Mouse (Mus musculus): ENCODE data around the gene Ttll11.
A peak's percentile ranks its signal among the peaks of the same experiment; 100 is the strongest.

Ttll11 gene

DNA sequence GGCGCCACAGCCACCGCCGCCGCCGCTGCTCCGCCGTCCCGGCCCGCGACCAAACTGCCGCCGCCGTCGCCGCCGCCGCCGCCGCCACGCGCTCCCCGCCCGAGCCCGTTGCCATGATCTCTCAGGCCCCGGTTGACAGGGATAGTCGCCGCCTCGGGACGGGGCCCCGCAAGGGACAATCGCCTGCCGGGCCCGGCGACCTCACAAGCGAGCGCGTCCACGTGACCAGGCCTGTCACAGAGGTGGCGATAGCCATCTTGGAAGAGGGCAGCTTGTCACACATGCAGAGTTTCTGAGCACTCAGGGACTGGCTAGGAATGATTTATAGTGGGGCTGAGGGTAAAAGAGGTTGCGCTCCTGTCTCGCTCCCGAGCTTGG is at the start of gene Ttll11:
Gene Ttll11 (minus strand): TSS at position 270 of the 378 bp plus-strand sequence.
- peak; percentile 87 for DNase-seq (ENCODE audit: low spot score)

DNA sequence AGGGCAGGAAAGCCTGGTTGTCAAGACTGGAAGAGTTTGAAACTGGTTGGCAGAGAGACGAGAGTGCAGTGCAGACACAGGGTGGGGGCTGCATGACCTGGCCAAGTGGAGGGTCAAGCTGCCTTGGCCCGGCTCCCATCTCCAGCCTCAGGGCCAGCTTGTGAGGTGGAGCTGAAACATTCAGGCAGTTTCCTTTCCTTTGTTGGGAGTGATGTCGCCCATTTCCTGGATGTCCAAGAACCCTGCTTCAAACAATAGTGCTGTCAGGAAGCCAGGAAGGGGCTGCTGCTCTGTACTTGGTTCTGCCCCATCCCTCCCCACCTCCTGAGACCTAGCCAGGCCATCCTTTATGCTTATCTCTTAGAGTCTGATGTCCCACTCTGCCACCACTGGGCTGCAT is 43.6 kb upstream of the Ttll11 start:
- no peak for DNase-seq (ENCODE audit: low spot score)

DNA sequence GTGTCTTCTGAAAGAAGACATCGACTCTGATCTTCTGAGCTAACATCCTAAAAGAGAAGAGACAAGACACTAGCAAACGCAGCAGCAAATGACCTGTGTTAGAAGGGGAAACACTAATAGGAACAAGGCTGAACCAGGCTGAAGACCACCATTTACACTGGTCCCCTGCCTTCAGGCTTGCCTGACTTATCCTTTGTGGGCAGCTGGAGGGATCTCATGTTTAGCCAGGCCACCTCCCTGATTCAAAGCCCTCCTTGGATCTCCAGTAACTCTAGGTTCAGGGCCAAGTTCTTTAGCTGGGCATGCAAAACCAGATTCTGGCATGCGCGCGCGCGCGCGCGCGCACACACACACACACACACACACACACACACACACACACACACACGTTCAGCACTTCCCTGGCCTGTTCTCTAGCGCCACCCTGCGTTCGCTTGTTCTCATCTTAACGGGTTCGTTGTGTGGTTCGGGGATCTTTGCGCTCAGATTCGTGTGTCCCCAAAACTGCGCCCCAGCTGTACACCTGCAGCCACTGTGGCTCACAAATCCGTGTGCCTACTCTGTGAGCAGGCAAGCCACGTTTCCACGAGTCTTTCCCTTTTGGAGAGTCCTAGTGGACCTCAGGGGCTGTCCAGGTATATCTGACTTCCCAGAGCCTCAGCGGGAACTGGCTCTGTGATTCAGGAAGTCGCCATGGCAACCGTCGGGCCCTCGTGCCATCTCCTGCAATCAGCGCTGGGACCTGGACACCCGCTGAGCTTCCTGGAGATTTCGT is 41.9 kb upstream of the Ttll11 start:
- DNase-seq (ENCODE audit: low spot score): peak; percentile 56

DNA sequence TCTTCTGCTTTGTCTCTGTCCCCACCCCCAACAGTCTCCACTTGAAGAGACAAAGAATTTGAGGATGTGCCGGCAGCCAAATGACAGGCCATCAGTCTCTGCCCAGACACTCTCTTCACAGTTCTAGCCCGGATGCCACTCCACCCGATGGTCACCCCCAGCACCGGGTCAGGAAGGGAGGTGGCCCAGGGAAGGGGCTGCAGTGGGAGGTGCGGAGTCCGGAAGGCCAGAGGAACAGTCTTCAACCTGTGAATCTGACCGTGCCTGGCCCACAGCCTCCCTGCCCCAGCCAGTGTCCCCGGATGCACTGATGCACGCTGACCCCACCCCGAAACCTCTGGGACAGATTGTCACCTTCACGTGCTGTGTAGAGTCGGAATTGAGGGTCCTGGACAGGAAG is 33.3 kb upstream of the Ttll11 start:
- no peak for DNase-seq (ENCODE audit: low spot score)

DNA sequence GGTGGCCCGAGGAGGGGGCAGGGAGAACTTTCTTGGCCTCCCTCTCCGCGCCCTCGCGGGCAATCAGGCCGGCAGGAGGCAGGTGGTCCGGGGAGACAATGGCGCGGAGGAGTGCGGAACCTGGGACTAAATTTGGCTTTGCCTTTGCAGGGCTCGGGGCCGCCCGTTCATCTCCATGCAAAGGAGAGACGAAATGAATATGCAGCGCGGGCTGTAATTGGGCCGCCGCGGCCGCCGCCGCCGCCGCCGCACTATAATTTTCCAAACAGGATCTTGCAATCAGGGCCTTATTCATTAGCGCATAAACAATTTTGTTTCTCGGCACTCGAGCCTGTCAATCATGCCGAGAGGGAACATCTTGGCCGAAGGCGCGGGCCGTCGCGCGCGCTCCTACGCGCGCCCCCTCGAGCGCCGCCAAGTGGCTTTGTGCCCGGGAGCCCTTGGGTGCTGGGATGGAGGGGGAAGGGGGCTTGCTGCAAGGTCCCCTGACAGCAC is 31.7 kb upstream of the Ttll11 start:
- DNase-seq (ENCODE audit: low spot score): no peak

DNA sequence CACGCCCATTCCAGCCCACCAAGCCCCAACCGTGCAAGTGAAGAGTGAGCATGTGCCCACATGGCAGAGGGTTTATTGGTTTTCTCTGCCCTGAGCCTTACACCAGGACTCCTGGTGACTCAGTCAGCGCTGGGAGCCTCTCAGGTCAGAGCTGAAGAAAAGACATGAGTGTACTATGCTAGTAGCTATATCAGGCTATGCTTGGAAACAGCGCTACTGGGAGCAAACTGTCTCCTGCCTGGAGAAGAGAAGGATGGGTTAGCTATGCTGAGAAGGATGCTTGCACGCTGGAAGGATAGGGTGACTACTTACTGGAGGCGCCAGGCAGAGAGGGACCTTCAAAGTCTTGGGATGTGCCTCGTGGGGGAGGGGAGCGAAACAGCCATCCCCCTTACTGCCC is 30.9 kb upstream of the Ttll11 start:
- DNase-seq (ENCODE audit: low spot score): no peak

DNA sequence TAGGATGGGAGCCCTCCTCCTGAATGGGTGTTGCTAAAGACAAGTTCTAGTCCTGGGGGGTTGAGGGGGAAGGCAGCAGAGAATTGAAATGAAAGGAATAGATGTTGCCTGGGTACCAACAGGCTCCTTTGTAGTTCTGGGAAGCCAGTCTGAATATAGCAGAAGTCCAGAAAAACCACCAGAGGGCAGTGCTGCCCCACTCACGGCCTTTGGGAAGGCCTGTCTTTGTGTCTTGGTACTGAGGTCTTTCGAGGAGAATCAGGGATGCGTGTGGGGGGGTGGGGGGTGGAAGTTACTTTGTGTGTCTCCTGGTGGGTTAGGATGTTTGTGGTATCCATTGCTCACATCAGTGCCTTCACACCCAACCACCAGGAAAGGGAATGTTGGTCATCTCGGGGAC is 29.7 kb upstream of the Ttll11 start:
- peak; percentile 48 for DNase-seq (ENCODE audit: low spot score)

DNA sequence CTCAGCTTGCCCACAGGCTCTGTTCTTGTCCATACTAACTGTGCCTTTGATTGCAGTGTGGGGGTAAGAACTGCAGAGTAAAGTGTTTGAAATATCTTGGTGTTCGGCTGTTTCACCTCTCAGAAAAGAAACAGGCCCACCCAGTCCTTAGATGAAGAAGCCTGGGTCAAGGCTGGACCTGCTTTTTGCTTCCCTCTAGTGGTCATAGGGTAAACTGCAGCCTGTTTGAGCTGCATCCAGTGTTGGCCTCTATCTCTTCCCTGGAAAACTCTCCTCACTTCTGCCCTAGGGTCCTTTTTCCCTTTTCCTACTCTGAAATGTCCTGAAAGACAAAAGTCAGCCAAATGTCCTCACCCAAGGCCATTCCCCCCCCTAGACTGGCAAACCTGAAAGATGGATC is 28.4 kb upstream of the Ttll11 start:
- no peak for DNase-seq (ENCODE audit: low spot score)

DNA sequence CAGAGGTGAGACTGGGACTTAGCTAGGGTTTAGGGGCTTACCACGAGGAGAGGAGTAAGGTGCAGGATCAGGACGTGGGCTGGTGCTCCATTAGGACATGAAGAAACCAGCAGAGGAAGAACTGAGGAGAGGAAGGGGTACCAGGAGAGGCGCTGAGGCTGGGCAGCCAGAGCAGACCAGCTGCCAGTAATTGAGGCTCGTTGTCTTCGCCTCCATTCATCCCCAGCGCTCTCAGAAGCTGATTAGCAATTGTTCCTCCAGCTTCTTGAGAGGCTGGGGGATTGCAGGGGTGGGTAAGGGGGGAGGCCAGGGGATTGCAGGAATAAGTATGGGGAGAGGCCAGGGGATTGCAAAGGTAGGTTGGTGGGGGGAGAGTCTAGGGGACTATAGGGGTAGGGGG is 22.5 kb upstream of the Ttll11 start:
- no peak for DNase-seq (ENCODE audit: low spot score)

DNA sequence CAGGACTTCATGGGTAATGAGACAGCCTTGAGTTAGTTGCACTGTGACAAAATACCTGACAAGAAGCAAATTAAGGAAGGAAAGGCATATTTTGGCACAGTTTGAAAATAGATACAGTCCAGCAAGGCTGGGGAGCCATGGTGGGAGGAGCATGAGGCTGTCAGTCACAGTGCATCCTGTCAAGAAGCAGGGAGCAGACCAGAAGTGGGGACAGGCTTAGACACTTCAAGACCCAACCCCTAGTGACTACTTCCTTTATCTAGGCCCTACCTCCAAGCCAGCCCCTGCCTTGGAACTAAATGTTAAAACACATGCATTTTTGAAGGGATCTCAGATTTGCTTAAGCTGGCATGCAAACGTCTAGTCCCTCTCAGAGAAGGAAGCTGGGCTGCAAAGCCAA is 20.7 kb upstream of the Ttll11 start:
- no peak for DNase-seq (ENCODE audit: low spot score)

DNA sequence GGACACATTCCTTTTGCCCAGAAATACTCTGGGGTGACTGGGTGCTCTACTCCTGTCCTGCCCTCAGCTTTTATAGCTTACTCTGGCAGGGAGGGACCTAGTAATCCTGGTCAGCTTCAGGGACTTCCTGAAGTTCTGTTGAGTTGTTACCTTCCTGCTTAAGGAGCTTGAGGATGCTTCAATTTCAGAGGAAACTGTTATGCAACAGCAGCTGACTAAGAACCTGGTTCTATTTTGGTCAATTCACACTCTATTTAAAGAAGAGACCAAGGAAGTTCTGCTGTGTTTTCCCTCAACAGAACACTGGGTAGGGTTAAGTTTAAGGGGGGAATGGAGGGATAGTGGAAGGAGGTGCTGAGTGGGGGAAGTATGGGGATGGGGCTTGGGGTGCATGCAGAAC is 19.5 kb upstream of the Ttll11 start:
- DNase-seq (ENCODE audit: low spot score): no peak

DNA sequence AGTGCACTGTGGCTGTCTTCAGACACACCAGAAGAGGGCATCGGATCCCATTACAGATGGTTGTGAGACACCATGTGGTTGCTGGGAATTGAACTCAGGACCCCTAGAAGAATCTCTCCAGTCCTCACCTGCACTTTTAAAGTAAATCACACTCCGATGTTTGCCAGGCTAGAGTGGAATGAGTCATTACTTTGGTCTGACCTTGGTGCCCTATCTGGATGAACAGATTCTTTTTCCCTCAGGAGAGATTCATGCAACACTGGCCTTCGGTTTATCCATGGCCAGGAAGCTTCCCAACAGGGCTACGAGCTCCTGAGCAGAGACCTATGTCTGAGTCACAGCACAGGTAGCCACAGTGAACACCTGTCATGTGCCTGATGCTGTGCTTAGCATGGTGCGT is 18.7 kb upstream of the Ttll11 start:
- DNase-seq (ENCODE audit: low spot score): no peak

DNA sequence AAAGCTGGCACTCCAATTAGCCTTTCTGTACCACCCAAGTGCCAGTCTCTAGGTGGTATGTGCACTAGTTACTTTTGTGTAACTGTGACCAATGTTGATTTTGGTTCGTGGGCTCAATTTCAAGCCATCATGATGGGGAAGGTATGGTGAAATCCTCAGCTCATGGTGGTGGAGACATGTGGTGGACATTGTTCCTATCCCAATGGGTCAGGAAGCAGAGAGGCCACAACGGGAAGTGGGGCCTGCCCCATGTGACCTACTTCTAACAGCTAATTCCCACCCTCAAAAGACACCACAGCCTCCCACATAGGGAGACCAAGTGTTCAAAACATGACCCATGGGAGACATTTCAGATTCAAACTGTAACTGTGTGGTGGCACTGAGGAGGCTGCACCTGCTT is 17.0 kb upstream of the Ttll11 start:
- DNase-seq (ENCODE audit: low spot score): no peak

DNA sequence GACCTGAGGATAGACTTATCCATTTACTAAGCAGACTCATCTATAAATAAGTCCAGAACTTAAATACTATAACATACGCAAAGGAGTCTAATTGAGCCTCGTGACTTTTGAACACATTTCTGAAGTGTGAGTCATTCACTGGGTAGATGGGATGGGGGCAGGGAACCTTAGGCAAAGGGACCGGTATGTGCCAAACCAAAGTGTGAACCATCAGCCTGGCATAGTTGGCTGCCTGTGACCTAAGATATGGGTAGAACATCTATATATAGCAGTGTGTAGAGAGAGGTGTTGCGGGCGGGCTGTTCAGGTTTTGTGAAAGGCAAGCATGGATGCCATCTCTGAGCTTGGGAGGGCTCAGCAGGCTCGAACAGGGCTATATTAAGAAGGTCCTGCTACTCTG is 14.6 kb upstream of the Ttll11 start:
- DNase-seq (ENCODE audit: low spot score): no peak

DNA sequence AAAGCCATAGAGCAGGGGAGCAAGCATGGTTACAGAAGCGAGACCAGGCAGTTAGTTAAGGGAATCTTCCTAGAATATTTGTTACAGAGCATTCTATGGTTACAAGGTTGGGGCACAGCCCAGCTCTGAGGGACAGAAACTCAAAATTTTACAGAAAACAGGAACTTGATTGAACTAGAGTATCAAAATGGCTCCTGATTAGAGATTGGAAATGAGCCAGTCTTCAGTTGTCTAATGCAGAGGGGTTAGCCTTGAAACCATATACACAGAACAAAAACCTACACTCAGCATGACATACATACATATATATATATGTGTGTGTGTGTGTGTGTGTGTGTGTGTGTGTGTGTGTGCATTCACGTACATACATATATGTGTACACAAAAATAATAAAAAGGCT is 13.8 kb upstream of the Ttll11 start:
- DNase-seq (ENCODE audit: low spot score): no peak

DNA sequence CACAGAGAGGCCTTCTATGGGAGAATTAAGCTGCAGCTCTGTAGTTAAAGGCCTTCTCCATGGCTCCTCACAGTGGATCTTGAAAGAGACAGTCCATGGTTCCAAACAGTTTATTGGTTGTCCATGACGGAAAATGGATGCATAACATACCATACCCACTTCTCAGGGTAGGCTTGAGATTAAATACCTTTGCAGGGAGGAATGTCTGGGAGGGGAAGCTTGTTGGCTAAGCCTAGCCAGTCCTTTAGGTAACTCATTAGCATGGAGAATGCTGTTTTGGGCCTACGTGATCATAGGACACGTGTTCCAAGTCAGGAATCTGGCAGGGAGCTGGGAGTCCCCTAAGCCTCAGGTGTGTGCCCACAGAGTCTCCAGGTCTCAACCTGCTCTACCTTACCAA is 12.5 kb upstream of the Ttll11 start:
- DNase-seq (ENCODE audit: low spot score): no peak

DNA sequence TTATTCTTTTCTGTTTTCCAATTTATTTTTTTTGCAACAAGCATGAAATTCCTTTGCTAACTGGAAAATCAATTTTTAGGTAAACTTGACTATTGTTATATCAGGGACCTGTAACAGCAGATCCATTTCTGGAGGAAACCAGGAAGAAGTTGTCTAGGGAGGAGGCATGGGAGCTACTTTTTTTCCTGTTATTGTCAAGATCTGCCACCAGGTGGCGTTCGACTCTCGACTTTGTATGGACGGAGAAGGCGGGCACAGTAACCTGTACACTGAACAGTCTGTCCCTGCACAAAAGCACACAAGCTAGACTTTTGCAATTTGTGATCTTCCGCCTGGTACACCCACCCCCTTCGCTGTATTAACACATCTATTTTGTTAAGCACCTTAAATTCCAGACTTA is 4.2 kb upstream of the Ttll11 start:
- peak; percentile 35 for DNase-seq (ENCODE audit: low spot score)

DNA sequence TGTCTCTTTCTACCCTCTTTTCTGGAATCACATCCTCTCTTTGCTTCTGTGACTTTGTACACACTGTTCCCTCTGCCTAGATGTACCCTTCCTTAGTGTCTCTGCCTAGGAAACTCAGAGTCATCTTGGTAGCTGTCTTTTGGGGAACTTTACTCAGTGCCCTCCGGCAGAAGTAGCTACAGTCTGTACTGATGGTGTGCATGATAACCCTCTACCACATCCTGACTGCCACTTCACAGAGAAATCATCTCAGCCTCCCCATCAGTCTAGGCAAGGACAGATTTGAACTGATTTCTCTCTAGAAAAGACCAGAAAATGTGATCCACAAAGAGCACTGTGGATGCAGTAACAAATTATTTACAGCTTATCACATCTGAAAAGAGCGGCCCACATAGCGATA is 2.2 kb upstream of the Ttll11 start:
- DNase-seq (ENCODE audit: low spot score): no peak

DNA sequence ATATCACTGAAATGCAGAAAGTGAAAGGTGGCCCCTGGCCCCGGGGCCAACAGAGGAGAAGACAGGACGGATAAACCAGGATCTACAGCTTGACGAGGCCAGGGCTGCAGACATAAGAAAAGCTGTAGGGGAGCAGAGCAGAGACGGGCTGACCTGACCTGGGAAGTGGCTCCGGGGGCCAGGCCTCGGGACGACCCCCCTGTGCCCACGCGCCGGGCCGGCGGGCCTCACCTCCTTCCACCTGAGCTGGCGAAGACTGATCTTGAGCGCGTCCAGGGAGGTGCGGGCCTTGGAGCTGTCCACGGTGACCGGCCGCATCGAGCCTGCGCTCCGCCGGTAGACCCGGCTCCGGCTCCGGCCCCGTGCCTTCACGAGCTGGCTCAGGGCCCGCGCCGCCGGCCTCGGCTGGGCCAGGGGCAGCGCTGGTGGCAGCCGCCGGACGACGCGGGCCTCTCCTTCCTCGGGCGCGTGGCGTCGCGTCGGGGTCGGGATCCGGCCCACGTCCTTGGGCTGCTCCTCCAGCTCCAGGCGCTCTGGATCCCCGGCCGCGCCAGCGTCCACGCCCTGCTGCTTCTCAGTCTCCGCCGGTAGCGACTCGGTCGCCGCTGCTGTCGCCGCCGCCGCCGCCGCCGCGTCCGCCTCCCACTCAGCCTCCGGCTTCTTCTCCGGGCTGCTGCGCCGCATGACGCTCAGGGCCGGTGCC is 621 bp downstream of the Ttll11 start:
- peak; percentile 46 for DNase-seq (ENCODE audit: low spot score)

DNA sequence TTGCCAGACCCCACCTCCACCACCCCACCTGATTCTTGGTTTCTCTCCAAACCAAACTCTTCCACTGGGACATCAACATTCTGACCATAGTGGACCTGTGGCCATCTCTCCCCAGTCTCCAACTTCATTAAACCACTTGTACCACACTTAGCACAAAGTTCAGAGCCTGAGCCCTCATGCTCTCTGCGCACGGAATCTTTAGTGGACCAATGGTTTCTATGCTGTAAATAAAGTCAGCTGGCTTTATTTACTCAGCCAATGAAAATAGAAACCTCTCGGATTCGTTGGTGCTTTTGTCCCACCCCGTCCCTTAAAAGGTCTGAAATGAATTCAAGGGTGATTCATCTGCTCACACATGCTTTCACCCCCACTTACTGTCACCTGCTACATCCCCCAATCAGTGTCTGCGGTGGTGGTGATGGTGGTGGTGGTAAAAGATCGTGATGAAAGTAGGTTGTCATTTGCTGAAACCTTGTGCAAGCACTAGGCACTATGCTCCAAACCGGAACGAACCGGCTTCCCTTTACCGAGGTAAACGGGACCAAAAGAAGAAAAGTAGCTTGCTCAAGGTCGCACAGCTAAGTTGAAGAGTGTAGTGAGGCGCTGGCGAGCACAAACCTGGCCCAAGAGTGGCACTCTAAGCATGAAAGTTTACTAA is 1.3 kb downstream of the Ttll11 start:
- DNase-seq (ENCODE audit: low spot score): peak; percentile 46

DNA sequence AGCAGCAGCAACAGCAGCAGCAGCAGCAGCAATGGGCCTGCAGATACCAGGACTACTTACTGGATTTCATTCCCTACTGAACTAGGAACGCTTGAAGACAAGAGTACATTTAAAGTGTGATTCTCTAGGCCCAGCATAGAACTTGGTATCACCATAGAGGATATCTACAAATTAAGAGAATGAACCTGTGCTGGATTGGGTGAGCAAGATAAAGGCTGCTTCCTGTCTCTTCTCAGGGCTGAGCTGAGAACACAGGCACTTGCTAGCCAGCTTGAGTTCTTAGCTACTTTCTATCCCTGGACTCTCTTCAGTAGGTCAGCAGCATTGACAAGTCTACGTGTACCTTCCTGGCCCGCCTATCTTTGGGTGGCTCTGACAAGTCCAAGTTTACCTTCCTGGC is 2.0 kb downstream of the Ttll11 start:
- no peak for DNase-seq (ENCODE audit: low spot score)

DNA sequence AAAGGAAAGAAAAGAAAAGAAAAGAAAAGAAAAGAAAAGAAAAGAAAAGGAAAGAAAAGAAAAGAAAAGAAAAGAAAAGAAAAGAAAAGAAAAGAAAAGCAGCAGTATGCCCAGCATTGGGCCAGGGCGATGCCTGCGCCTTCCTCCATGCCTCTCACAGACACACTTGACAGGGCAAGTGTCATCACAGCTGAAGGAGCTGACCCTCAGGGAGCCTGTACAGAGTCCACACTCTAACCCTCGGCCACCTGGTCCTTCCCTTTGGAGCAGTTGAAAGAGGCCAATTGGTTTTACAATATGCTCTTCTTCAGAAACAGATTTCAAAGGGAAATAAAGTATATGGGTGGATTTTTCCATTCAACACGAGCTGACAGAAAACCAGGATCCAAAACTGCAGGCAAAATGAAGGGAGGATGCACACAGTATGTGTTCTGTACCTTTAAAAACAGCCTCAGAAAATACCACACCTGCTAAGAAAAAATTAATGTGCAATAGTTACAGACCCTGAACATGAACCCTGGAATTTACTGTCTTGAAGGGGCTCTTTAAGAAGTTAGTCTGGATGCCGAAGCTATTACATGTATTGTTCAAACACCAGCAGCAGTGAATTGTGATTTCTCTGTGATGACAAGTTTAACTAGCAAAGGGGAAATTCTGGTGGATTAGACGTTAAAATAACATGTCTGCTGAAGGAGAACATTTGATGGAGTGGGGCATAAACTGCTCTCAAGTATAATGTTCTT is 7.3 kb downstream of the Ttll11 start:
- no peak for DNase-seq (ENCODE audit: low spot score)
